Mouse (Mus musculus) ES-Bruce4 (cell line): ENCODE results near the gene Rnf220.

ENCODE experiments used
- CTCF ChIP-seq: IDR thresholded peaks from one replicate; pipeline ENCODE4 v1.8.1; 2011; ENCODE audit warnings: low read depth, low read length
- POLR2A ChIP-seq: IDR thresholded peaks from one replicate; pipeline ENCODE4 v1.8.1; 2011; ENCODE audit warnings: low read length; ENCODE audit not compliant: insufficient read depth

GRCm38 (mm10) chr4:117296849-117297593 lies 199.8 kb downstream of the Rnf220 start:
- no peak for TF ChIP-seq CTCF
- no peak for TF ChIP-seq POLR2A
